Mouse (Mus musculus) cerebral cortex, adult 2 months (tissue): ENCODE data around the gene Padi2.

Experiments used
- WGBS: fragments of 180-500 bp; shearing (Covaris S2); methylation state at CpG from one replicate; pipeline ENCODE4 v1.1.7; 2018; 5-methylcytosine and 5-hydroxymethylcytosine counted together

Padi2 gene

GRCm38 (mm10) chr4:140906076-140906826 lies at the start of gene Padi2:
Gene Padi2 (plus strand): TSS chr4:140906344.
- WGBS: 2% methylated on average over 37 of the region's 37 CpGs

GRCm38 (mm10) chr4:140857041-140857440 lies 49.1 kb upstream of the Padi2 start:
- WGBS: 84% methylated on average over 5 of the region's 5 CpGs

- 81% methylated on average over 7 of the region's 7 CpGs for WGBS
These were observed 48.3 kb upstream of the Padi2 start for GRCm38 (mm10) chr4:140857813-140858212.

GRCm38 (mm10) chr4:140859291-140859690 lies 46.9 kb upstream of the Padi2 start:
- WGBS: 91% methylated on average over 11 of the region's 11 CpGs

GRCm38 (mm10) chr4:140860125-140860766 lies 45.9 kb upstream of the Padi2 start:
- WGBS: 69% methylated on average over 7 of the region's 7 CpGs

GRCm38 (mm10) chr4:140860767-140861147 lies 45.4 kb upstream of the Padi2 start:
- WGBS: 90% methylated on average over 7 of the region's 7 CpGs

GRCm38 (mm10) chr4:140862036-140862650 lies 44.0 kb upstream of the Padi2 start:
- WGBS: 80% methylated on average over 11 of the region's 11 CpGs

- 16% methylated on average over 14 of the region's 14 CpGs for WGBS
These were observed 37.5 kb upstream of the Padi2 start for GRCm38 (mm10) chr4:140868484-140869190.

- 92% methylated on average over 8 of the region's 8 CpGs for WGBS
These were observed 36.2 kb upstream of the Padi2 start for GRCm38 (mm10) chr4:140869945-140870344.

GRCm38 (mm10) chr4:140870876-140871275 lies 35.3 kb upstream of the Padi2 start:
- 87% methylated on average over 7 of the region's 7 CpGs for WGBS

- 90% methylated on average over 3 of the region's 3 CpGs for WGBS
These were observed 34.8 kb upstream of the Padi2 start for GRCm38 (mm10) chr4:140871376-140871775.

- WGBS: 89% methylated on average over 8 of the region's 8 CpGs
These were observed 34.1 kb upstream of the Padi2 start for GRCm38 (mm10) chr4:140871851-140872685.

- 91% methylated on average over 5 of the region's 5 CpGs for WGBS
These were observed 33.5 kb upstream of the Padi2 start for GRCm38 (mm10) chr4:140872686-140872992.

- WGBS: 71% methylated on average over 11 of the region's 11 CpGs
These were observed 33.1 kb upstream of the Padi2 start for GRCm38 (mm10) chr4:140873011-140873410.

- WGBS: 87% methylated on average over 8 of the region's 8 CpGs
These were observed 30.0 kb upstream of the Padi2 start for GRCm38 (mm10) chr4:140876161-140876560.

- WGBS: 57% methylated on average over 6 of the region's 6 CpGs
These were observed 29.5 kb upstream of the Padi2 start for GRCm38 (mm10) chr4:140876681-140877080.

GRCm38 (mm10) chr4:140877441-140877840 lies 28.7 kb upstream of the Padi2 start:
- WGBS: 82% methylated on average over 9 of the region's 9 CpGs

- 94% methylated on average over 9 of the region's 9 CpGs for WGBS
These were observed 27.5 kb upstream of the Padi2 start for GRCm38 (mm10) chr4:140878655-140879054.

GRCm38 (mm10) chr4:140879116-140879515 lies 27.0 kb upstream of the Padi2 start:
- 93% methylated on average over 6 of the region's 6 CpGs for WGBS

GRCm38 (mm10) chr4:140879739-140880138 lies 26.4 kb upstream of the Padi2 start:
- WGBS: 75% methylated on average over 4 of the region's 4 CpGs

GRCm38 (mm10) chr4:140880207-140880606 lies 25.9 kb upstream of the Padi2 start:
- WGBS: 76% methylated on average over 3 of the region's 3 CpGs
